Mouse (Mus musculus): ENCODE measurements around the gene Ninj2. TPM values are rescaled to one million over a fixed set of nuclear protein-coding genes. Genes with fewer than 3 reads are reported as not detected.
"Not testable (repeated sequence)": the region's sequence is repeated elsewhere in the genome, so short reads cannot be mapped to it uniquely, and the experiment has no call there.

Gene Ninj2
- polyA plus RNA-seq, 1 experiment from 2014 or later, result not detected

DNA sequence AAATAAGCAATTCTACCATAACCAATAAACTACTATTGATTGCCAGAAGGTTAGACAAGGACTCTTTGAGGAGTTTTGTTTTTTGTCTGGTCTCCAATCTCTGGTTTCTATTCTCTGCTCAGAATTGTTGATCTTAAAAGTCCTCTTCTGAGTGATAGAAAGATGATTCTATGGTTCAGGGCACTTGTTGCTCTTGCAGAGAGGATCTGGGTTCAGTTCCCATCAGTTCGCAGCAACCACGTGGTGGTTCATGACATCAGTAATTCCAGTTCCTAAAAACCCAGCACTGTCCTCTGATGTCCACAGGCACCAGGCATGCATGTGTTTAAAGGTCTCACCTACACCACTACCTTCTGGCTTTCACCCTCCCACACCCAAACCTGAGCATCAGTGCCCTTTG is 8.2 kb upstream of the Ninj2 start:
- no peaks in the 10 kb centered on the region for H3K36me3 ChIP-seq (ENCODE audit: control insufficient read depth, insufficient read depth, low read length)
- no peak for ATAC-seq (ENCODE audit: insufficient number of reproducible peaks, insufficient read depth, low FRiP score, low read depth)
- no peaks in the 10 kb centered on the region for H3K4me1 ChIP-seq (ENCODE audit: control insufficient read depth, insufficient read depth, low read length)
- H3K9ac ChIP-seq (replicated peaks; ENCODE audit: low read depth, low read length), result no peak overlapping the region
- H3K27ac ChIP-seq (ENCODE audit: low read length), result no peak overlapping the region
- no peaks in the 10 kb centered on the region for H3K9me3 ChIP-seq (ENCODE audit: control insufficient read depth, low read depth, low read length)
- no peak overlapping the region for H3K4me2 ChIP-seq (replicated peaks; ENCODE audit: low read depth, low read length)
- 89% methylated on average over 2 of the region's 2 CpGs for WGBS
- no peak overlapping the region for H3K4me3 ChIP-seq (ENCODE audit: low read depth, low read length)
- no peaks in the 10 kb centered on the region for H3K27me3 ChIP-seq (ENCODE audit: control insufficient read depth, insufficient read depth, low read length)

DNA sequence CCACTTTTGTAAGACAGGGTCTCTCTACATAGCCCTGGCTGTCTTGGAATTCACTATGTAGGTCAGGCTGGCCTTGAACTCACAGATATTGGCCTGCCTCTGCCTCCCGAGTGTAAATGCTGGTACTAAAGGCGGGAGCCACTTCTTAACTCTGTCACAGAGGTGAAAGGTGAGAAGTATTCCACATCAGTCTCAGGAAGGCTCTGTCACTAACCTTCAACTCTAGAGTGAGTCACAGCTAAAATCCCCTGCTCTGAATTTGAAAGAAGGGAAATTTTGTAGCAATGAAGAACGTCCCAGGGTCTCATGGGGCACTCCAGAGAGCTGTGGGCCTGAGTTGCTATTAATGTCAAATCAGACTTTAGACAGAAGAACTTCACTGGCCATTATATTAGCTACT is 7.3 kb upstream of the Ninj2 start:
- WGBS, result 69% methylated on average over 3 of the region's 3 CpGs
- Histone ChIP-seq H3K9me3 (ENCODE audit: control insufficient read depth, low read depth, low read length) (no peaks in the 10 kb centered on the region), H3K4me3 (ENCODE audit: low read depth, low read length) (no peak overlapping the region), H3K9ac (replicated peaks; ENCODE audit: low read depth, low read length) (no peak overlapping the region), H3K4me2 (replicated peaks; ENCODE audit: low read depth, low read length) (no peak overlapping the region), H3K4me1 (ENCODE audit: control insufficient read depth, insufficient read depth, low read length) (no peaks in the 10 kb centered on the region), H3K27ac (ENCODE audit: low read length) (no peak overlapping the region), H3K36me3 (ENCODE audit: control insufficient read depth, insufficient read depth, low read length) (no peaks in the 10 kb centered on the region), H3K27me3 (ENCODE audit: control insufficient read depth, insufficient read depth, low read length) (no peaks in the 10 kb centered on the region)
- no peak for ATAC-seq (ENCODE audit: insufficient number of reproducible peaks, insufficient read depth, low FRiP score, low read depth)

DNA sequence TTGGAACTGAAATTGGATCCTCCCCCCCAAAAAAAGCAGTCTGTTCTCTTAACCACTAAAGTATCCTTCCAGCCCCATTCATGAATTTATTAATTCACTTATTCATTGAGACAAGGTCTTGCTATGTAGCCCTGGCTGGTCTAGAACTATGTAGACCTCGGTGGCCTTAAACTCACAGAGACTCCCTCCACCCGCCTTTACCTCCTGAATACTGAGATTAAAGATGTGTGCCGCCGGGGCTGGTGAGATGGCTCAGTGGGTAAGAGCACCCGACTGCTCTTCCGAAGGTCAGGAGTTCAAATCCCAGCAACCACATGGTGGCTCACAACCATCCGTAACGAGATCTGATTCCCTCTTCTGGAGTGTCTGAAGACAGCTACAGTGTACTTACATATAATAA is 6.1 kb upstream of the Ninj2 start:
- not testable (repeated sequence) for H3K4me2 ChIP-seq (replicated peaks; ENCODE audit: low read depth, low read length); H3K4me3 ChIP-seq (ENCODE audit: low read depth, low read length); H3K27me3 ChIP-seq (ENCODE audit: control insufficient read depth, insufficient read depth, low read length); H3K9me3 ChIP-seq (ENCODE audit: control insufficient read depth, low read depth, low read length); H3K27ac ChIP-seq (ENCODE audit: low read length); H3K9ac ChIP-seq (replicated peaks; ENCODE audit: low read depth, low read length); H3K36me3 ChIP-seq (ENCODE audit: control insufficient read depth, insufficient read depth, low read length); H3K4me1 ChIP-seq (ENCODE audit: control insufficient read depth, insufficient read depth, low read length); ATAC-seq (ENCODE audit: insufficient number of reproducible peaks, insufficient read depth, low FRiP score, low read depth)
- 92% methylated on average over 6 of the region's 8 CpGs for WGBS

DNA sequence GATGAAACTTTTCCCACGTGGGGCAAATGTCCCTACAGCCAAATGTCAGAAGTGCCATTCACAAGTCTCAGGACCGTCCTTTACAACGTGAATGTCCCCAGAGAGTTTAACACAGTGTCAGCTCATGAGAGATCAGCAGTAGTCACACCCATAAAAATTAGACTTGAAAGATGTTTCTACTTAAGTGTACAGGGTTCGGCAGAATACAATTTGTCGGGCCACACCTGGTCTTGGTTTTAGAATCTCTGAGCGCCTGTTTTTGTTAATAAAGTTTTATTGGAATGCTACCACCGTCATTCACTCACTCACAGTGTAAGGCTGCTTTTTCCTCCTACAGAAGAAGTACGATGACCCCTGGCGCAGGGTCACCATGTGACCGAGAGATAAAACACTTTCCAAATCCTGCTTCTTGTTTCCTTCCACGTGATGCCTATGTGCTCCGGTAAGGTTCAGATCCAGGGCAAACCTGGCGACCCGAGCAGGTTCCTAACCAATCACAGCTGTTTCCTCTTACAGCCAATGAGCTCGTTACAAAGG is 2.4 kb upstream of the Ninj2 start:
- no peaks in the 10 kb centered on the region for H3K36me3 ChIP-seq (ENCODE audit: control insufficient read depth, insufficient read depth, low read length)
- no peak overlapping the region for H3K27ac ChIP-seq (ENCODE audit: low read length)
- no peaks in the 10 kb centered on the region for H3K4me1 ChIP-seq (ENCODE audit: control insufficient read depth, insufficient read depth, low read length)
- H3K4me3 ChIP-seq (ENCODE audit: low read depth, low read length), result no peak overlapping the region
- WGBS, result 51% methylated on average over 15 of the region's 15 CpGs
- ATAC-seq (ENCODE audit: insufficient number of reproducible peaks, insufficient read depth, low FRiP score, low read depth), result no peak
- no peak overlapping the region for H3K4me2 ChIP-seq (replicated peaks; ENCODE audit: low read depth, low read length)
- H3K27me3 ChIP-seq (ENCODE audit: control insufficient read depth, insufficient read depth, low read length), result no peaks in the 10 kb centered on the region
- no peaks in the 10 kb centered on the region for H3K9me3 ChIP-seq (ENCODE audit: control insufficient read depth, low read depth, low read length)
- H3K9ac ChIP-seq (replicated peaks; ENCODE audit: low read depth, low read length), result no peak overlapping the region

DNA sequence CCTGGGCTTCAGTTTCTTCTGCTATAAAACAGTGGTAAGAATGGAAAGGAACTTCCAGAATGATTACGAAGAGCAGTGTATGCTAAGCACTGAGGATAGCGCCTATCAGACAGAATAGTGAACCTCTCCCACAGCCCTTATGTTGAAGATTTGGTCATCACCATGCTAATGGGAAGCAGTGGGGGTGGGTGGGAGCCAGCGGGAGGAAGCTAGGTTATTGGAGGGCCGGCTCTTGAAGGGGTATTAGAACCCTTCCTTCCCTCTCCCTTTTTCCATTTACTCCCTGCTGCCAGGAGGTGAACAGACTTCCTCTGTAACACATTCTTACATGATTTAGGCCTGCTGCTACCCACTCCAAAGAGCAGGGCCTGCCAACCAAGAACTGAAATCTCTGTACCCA is 1.2 kb upstream of the Ninj2 start:
- Histone ChIP-seq H3K9ac (replicated peaks; ENCODE audit: low read depth, low read length) (no peak overlapping the region), H3K9me3 (ENCODE audit: control insufficient read depth, low read depth, low read length) (no peaks in the 10 kb centered on the region), H3K4me2 (replicated peaks; ENCODE audit: low read depth, low read length) (no peak overlapping the region), H3K27me3 (ENCODE audit: control insufficient read depth, insufficient read depth, low read length) (no peaks in the 10 kb centered on the region), H3K4me1 (ENCODE audit: control insufficient read depth, insufficient read depth, low read length) (no peaks in the 10 kb centered on the region), H3K27ac (ENCODE audit: low read length) (no peak overlapping the region), H3K4me3 (ENCODE audit: low read depth, low read length) (no peak overlapping the region), H3K36me3 (ENCODE audit: control insufficient read depth, insufficient read depth, low read length) (no peaks in the 10 kb centered on the region)
- 78% methylated on average over 4 of the region's 4 CpGs for WGBS
- ATAC-seq (ENCODE audit: insufficient number of reproducible peaks, insufficient read depth, low FRiP score, low read depth), result no peak

DNA sequence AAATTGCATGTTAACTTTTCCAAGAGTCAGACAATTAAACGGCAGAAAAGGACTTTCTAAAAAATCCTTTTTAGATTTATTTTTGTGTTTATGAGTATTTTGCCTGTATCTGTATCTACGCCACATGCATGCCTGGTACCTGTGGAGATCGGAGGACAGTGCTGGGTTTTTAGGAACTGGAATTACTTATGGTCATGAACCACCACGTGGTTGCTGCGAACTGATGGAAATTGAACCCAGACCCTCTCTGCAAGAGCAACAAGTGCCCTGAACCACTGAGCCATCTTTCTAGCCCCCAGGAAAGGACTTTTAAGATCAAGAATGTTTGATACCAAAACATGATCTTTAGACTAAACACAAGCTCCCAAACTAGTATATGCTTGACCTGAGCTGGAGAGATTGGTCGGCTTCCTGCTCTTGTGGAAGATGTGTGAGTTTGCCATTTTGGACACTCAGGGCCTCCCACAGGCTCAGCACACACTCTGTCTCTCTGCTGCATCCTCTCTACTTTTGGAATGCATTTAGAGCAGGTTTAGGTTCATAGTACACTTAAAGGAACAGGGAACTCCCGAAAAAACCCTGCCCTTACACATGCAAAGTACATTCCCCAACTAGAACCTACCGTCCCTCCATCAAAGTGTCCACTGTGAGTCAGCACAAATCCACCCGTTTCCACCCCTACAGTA is 1.1 kb downstream of the Ninj2 start:
- Histone ChIP-seq H3K27ac (ENCODE audit: low read length) (no peak overlapping the region), H3K4me1 (ENCODE audit: control insufficient read depth, insufficient read depth, low read length) (no peaks in the 10 kb centered on the region), H3K9me3 (ENCODE audit: control insufficient read depth, low read depth, low read length) (no peaks in the 10 kb centered on the region), H3K27me3 (ENCODE audit: control insufficient read depth, insufficient read depth, low read length) (no peaks in the 10 kb centered on the region), H3K9ac (replicated peaks; ENCODE audit: low read depth, low read length) (no peak overlapping the region), H3K36me3 (ENCODE audit: control insufficient read depth, insufficient read depth, low read length) (no peaks in the 10 kb centered on the region), H3K4me3 (ENCODE audit: low read depth, low read length) (no peak overlapping the region), H3K4me2 (replicated peaks; ENCODE audit: low read depth, low read length) (no peak overlapping the region)
- ATAC-seq (ENCODE audit: insufficient number of reproducible peaks, insufficient read depth, low FRiP score, low read depth), result no peak
- 84% methylated on average over 9 of the region's 9 CpGs for WGBS

DNA sequence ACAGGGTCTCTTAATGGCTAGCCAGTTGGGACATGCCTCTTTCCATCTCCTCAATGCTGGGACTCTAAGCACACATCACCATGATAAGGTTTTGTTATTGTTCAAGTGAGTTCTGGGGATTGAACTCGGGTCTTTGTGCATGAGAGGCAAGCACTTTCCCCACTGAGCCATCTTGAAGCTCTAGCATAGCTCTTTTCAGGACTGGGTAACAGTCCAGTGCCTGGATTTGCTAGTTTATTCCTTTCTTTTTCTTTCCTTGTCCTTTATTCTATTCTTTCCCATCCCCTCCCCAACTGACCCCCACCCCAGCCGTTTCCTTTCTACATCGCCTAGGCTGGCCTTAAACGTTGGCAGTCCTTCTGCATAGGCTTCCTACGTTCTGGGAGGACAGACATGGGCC is 1.9 kb downstream of the Ninj2 start:
- no peaks in the 10 kb centered on the region for H3K4me1 ChIP-seq (ENCODE audit: control insufficient read depth, insufficient read depth, low read length)
- ATAC-seq (ENCODE audit: insufficient number of reproducible peaks, insufficient read depth, low FRiP score, low read depth), result no peak
- H3K9me3 ChIP-seq (ENCODE audit: control insufficient read depth, low read depth, low read length), result no peaks in the 10 kb centered on the region
- no peak overlapping the region for H3K27ac ChIP-seq (ENCODE audit: low read length)
- H3K36me3 ChIP-seq (ENCODE audit: control insufficient read depth, insufficient read depth, low read length), result no peaks in the 10 kb centered on the region
- no peaks in the 10 kb centered on the region for H3K27me3 ChIP-seq (ENCODE audit: control insufficient read depth, insufficient read depth, low read length)
- H3K4me2 ChIP-seq (replicated peaks; ENCODE audit: low read depth, low read length), result no peak overlapping the region
- WGBS, result 83% methylated on average over 5 of the region's 5 CpGs
- no peak overlapping the region for H3K4me3 ChIP-seq (ENCODE audit: low read depth, low read length)
- no peak overlapping the region for H3K9ac ChIP-seq (replicated peaks; ENCODE audit: low read depth, low read length)

DNA sequence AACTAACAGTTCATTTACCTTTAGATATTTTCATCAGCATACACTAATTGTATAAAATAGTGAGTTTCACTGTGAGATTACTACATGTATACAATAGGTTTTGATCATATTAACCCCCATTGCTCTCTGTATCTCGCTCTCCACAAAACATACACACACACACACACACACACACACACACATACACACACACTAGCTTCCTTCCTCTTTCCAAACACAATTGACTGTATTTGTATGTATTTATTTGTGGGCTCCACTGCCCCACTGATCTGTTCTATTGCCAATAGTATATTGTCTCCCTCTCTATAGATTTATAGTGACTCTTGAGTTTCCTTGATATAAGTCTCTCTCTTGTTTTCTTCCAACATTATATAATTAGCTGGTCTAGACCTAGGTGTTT is 2.4 kb downstream of the Ninj2 start:
- no peak for ATAC-seq (ENCODE audit: insufficient number of reproducible peaks, insufficient read depth, low FRiP score, low read depth)
- Histone ChIP-seq H3K9me3 (ENCODE audit: control insufficient read depth, low read depth, low read length) (no peaks in the 10 kb centered on the region), H3K4me2 (replicated peaks; ENCODE audit: low read depth, low read length) (no peak overlapping the region), H3K27ac (ENCODE audit: low read length) (no peak overlapping the region), H3K9ac (replicated peaks; ENCODE audit: low read depth, low read length) (no peak overlapping the region), H3K4me3 (ENCODE audit: low read depth, low read length) (no peak overlapping the region), H3K36me3 (ENCODE audit: control insufficient read depth, insufficient read depth, low read length) (no peaks in the 10 kb centered on the region), H3K27me3 (ENCODE audit: control insufficient read depth, insufficient read depth, low read length) (no peaks in the 10 kb centered on the region), H3K4me1 (ENCODE audit: control insufficient read depth, insufficient read depth, low read length) (no peaks in the 10 kb centered on the region)
- 88% methylated on average over 1 of the region's 1 CpGs for WGBS

DNA sequence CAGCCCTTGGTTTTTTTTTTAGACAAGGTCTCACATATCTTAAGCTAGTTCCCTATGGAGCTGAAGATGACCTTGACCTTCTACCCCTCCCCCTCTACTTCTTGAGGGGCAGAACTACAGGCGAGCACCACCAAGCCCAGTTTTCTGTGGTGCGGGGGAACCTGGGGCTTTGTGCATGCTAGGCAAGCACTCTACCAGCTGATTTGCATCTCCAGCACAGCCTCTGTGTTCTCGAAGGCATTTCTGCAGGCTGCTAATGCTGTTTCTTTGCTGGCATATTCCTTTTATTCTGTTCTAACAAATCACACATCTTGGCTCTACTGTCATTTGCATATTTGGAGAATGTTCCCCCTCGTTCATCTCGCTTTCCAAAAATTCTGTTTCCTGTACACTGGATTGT is 6.2 kb downstream of the Ninj2 start:
- Histone ChIP-seq H3K27ac (ENCODE audit: low read length) (no peak overlapping the region), H3K4me1 (ENCODE audit: control insufficient read depth, insufficient read depth, low read length) (no peaks in the 10 kb centered on the region), H3K27me3 (ENCODE audit: control insufficient read depth, insufficient read depth, low read length) (no peaks in the 10 kb centered on the region), H3K9me3 (ENCODE audit: control insufficient read depth, low read depth, low read length) (no peaks in the 10 kb centered on the region), H3K4me3 (ENCODE audit: low read depth, low read length) (no peak overlapping the region), H3K4me2 (replicated peaks; ENCODE audit: low read depth, low read length) (no peak overlapping the region), H3K9ac (replicated peaks; ENCODE audit: low read depth, low read length) (no peak overlapping the region), H3K36me3 (ENCODE audit: control insufficient read depth, insufficient read depth, low read length) (no peaks in the 10 kb centered on the region)
- ATAC-seq (ENCODE audit: insufficient number of reproducible peaks, insufficient read depth, low FRiP score, low read depth), result no peak
- WGBS, result 69% methylated on average over 5 of the region's 5 CpGs

Measured in stomach, embryonic 14.5 days (tissue).